In genomic region chr1:93051124-93051833, GRCm38 (mm10) we compare ENCODE assay signal across 28 mouse cellular contexts. TPM values are rescaled to one million over a fixed set of nuclear protein-coding genes. Genes with fewer than 3 reads are reported as not detected.
DNase-seq lines count a peak whose midpoint lies in the region; ATAC-seq lines count a peak whose summit lies in the region.
"Had no signal": no experiment of that assay in that cellular context is flagged by ENCODE, and none has a peak within 500 bp of the region (broad histone marks: within the 10 kb centered on the region; RNA-seq: fewer than 3 reads in every experiment).

No protein-coding gene starts in this region.

- no peak overlapping the region for H3K9ac ChIP-seq in hindbrain, embryonic 11.5 days (ENCODE audit: low read depth, low read length)
- H3K9ac ChIP-seq in hindbrain, embryonic 13.5 days = no peak overlapping the region
- H3K9ac ChIP-seq in limb, embryonic 11.5 days (ENCODE audit: low read length) = no peak overlapping the region
- H3K9ac ChIP-seq: forebrain, embryonic 13.5 days; heart, embryonic 13.5 days; liver, embryonic 14.5 days; lung, embryonic 15.5 days had no signal

- DNase-seq in hindbrain, embryonic 11.5 days (ENCODE audit: low spot score) = peak; percentile 4
- peak; percentile 16 for DNase-seq in kidney, postnatal 10 days
- DNase-seq in kidney, adult 11 months = no peak
- DNase-seq in limb, embryonic 11.5 days (ENCODE audit: low spot score) = peak; percentile 24
- peak; percentile 18 for DNase-seq in retina, postnatal 1 day
- DNase-seq in left cerebral cortex, postnatal 4 days = no peak
- DNase-seq in liver = no peak
- DNase-seq: adrenal gland, adult 2 months; B cell, adult 2 months; cerebellum, adult 9-11 months; gastrocnemius, postnatal 10 days; heart, adult 11 months; lung, postnatal 4 days had no signal

- peaks cover 12% of the 10 kb centered on the region for H3K36me3 ChIP-seq in hindbrain, embryonic 11.5 days (ENCODE audit: control insufficient read depth, insufficient read depth, low read length)
- H3K36me3 ChIP-seq in hindbrain, embryonic 13.5 days = peaks cover 99% of the 10 kb centered on the region
- H3K36me3 ChIP-seq in limb, embryonic 11.5 days (ENCODE audit: control insufficient read depth, insufficient read depth, low read length) = no peaks in the 10 kb centered on the region
- H3K36me3 ChIP-seq: lung, embryonic 15.5 days had no signal

- H3K27ac ChIP-seq in hindbrain, embryonic 11.5 days (ENCODE audit: low read depth, low read length) = no peak overlapping the region
- H3K27ac ChIP-seq in hindbrain, embryonic 13.5 days = no peak overlapping the region
- H3K27ac ChIP-seq in limb, embryonic 11.5 days (replicated peaks; ENCODE audit: low read depth, low read length) = no peak overlapping the region
- H3K27ac ChIP-seq: forebrain, embryonic 13.5 days; heart, embryonic 13.5 days; liver, embryonic 14.5 days; lung, embryonic 15.5 days; midbrain, embryonic 10.5 days; stomach, postnatal 0 days had no signal

- no peak for ATAC-seq in hindbrain, embryonic 11.5 days (ENCODE audit: low FRiP score)
- no peak for ATAC-seq in hindbrain, embryonic 13.5 days (ENCODE audit: low FRiP score)
- ATAC-seq in limb, embryonic 11.5 days (ENCODE audit: insufficient number of reproducible peaks, low FRiP score, low TSS enrichment, low read depth) = peak; percentile 49; the same call in 1 of the 2 replicates
- ATAC-seq: forebrain, embryonic 13.5 days; hindbrain, embryonic 16.5 days had no signal

- intact Hi-C loops in left cerebral cortex, postnatal 4 days (cut with DNase I) = no loop called here

- H3K9me3 ChIP-seq in hindbrain, embryonic 11.5 days (ENCODE audit: control insufficient read depth, low read length) = no peaks in the 10 kb centered on the region
- H3K9me3 ChIP-seq in hindbrain, embryonic 13.5 days = no peaks in the 10 kb centered on the region
- H3K9me3 ChIP-seq in limb, embryonic 11.5 days (ENCODE audit: control insufficient read depth, low read length) = no peaks in the 10 kb centered on the region
- H3K9me3 ChIP-seq: forebrain, embryonic 13.5 days; heart, embryonic 13.5 days; lung, embryonic 15.5 days; midbrain, embryonic 10.5 days had no signal

- H3K27me3 ChIP-seq in hindbrain, embryonic 11.5 days (ENCODE audit: control insufficient read depth, insufficient read depth, low read length) = no peaks in the 10 kb centered on the region
- no peaks in the 10 kb centered on the region for H3K27me3 ChIP-seq in hindbrain, embryonic 13.5 days
- H3K27me3 ChIP-seq in limb, embryonic 11.5 days (ENCODE audit: control insufficient read depth, insufficient read depth, low read length) = no peaks in the 10 kb centered on the region
- H3K27me3 ChIP-seq: forebrain, embryonic 13.5 days; lung, embryonic 15.5 days had no signal

- no peak overlapping the region for H3K4me2 ChIP-seq in hindbrain, embryonic 11.5 days (replicated peaks; ENCODE audit: low read depth, low read length)
- no peak overlapping the region for H3K4me2 ChIP-seq in hindbrain, embryonic 13.5 days
- H3K4me2 ChIP-seq in limb, embryonic 11.5 days (ENCODE audit: low read depth, severe bottlenecking) = peak overlapping the region; percentile 19; the same call in 1 of the 2 replicates
- H3K4me2 ChIP-seq: forebrain, embryonic 13.5 days; heart, embryonic 13.5 days; lung, embryonic 15.5 days had no signal

- WGBS in hindbrain, embryonic 11.5 days = 69% methylated on average over 18 of the region's 23 CpGs
- 63% methylated on average over 20 of the region's 23 CpGs for WGBS in hindbrain, embryonic 13.5 days
- WGBS in limb, embryonic 11.5 days = 44% methylated on average over 19 of the region's 23 CpGs

- no peaks in the 10 kb centered on the region for H3K4me1 ChIP-seq in hindbrain, embryonic 11.5 days (replicated peaks; ENCODE audit: control insufficient read depth, insufficient read depth, low read length)
- H3K4me1 ChIP-seq in hindbrain, embryonic 13.5 days (replicated peaks) = no peaks in the 10 kb centered on the region
- H3K4me1 ChIP-seq in limb, embryonic 11.5 days (ENCODE audit: control insufficient read depth, insufficient read depth, low read length) = 0 out of 2 replicates have a peak, but pooled peaks cover 4% of the 10 kb centered on the region
- H3K4me1 ChIP-seq: forebrain, embryonic 13.5 days; heart, embryonic 13.5 days; lung, embryonic 15.5 days had no signal

- no peak overlapping the region for H3K4me3 ChIP-seq in hindbrain, embryonic 11.5 days (ENCODE audit: low read depth, low read length)
- no peak overlapping the region for H3K4me3 ChIP-seq in hindbrain, embryonic 13.5 days
- H3K4me3 ChIP-seq in limb, embryonic 11.5 days (ENCODE audit: low read depth, low read length) = no peak overlapping the region; the same call in 1 of the 2 replicates
- H3K4me3 ChIP-seq: forebrain, embryonic 13.5 days; heart, embryonic 13.5 days; lung, embryonic 15.5 days; midbrain, embryonic 10.5 days had no signal

RNA-seq across cellular contexts. Expression of gene Aqp12, which starts 45.1 kb away (rescaled TPM):
- polyA plus RNA-seq in hindbrain, embryonic 11.5 days (2014; fragmentation: Nextera tagmentation; extraction: Ambion mirVana) = not detected in 2 replicates
- polyA plus RNA-seq in hindbrain, embryonic 13.5 days (2015; fragmentation: Nextera tagmentation; extraction: Ambion mirVana) = not detected in 2 replicates
- not detected in 2 replicates for polyA plus RNA-seq in limb, embryonic 11.5 days (2014; fragmentation: Nextera tagmentation; extraction: Ambion mirVana)
- total RNA-seq in left cerebral cortex, postnatal 4 days (2021) = not detected
- total RNA-seq: gastrocnemius, postnatal 10 days; heart, postnatal 25 days; layer of hippocampus, postnatal 25 days; left cerebral cortex, postnatal 14 days; midbrain, postnatal 0 days; neutrophil, adult 5-6 weeks had no signal
- polyA plus RNA-seq: adrenal gland, adult 2 months; brain, embryonic 14.5 days; cortical plate, adult 2 months; forebrain, embryonic 13.5 days; heart, embryonic 13.5 days; hindbrain, embryonic 16.5 days; liver, embryonic 14.5 days; lung, embryonic 15.5 days; midbrain, embryonic 10.5 days; midbrain, postnatal 0 days; stomach, postnatal 0 days had no signal

RNA-seq across cellular contexts. Expression of gene Kif1a, which starts 50.5 kb away (rescaled TPM):
- polyA plus RNA-seq in hindbrain, embryonic 11.5 days (2014; fragmentation: Nextera tagmentation; extraction: Ambion mirVana) = 72.0 and 82.8 TPM in 2 replicates
- 340 and 349 TPM in 2 replicates for polyA plus RNA-seq in hindbrain, embryonic 13.5 days (2015; fragmentation: Nextera tagmentation; extraction: Ambion mirVana)
- 7.3 and 8.0 TPM in 2 replicates for polyA plus RNA-seq in limb, embryonic 11.5 days (2014; fragmentation: Nextera tagmentation; extraction: Ambion mirVana)
- total RNA-seq in left cerebral cortex, postnatal 4 days (2021) = 100 to 1,000 TPM; 715 to 768 TPM
- total RNA-seq: neutrophil, adult 5-6 weeks had no signal

Comparison
In these comparisons a context has a peak if more than half of its experiments do, and no peak if none do; other contexts are left out.
1. DNase-seq: peak in hindbrain, embryonic 11.5 days (single experiment), kidney, postnatal 10 days (single experiment), limb, embryonic 11.5 days (single experiment) and retina, postnatal 1 day (single experiment); none in kidney, adult 11 months (single experiment), left cerebral cortex, postnatal 4 days (single experiment) and liver (single experiment).